Mouse (Mus musculus) layer of hippocampus, adult 9-11 months (tissue): ENCODE data around the gene Gm5458.
"Not testable (repeated sequence)": the region's sequence is repeated elsewhere in the genome, so short reads cannot be mapped to it uniquely, and the experiment has no call there.

Experiments used
- DNase-seq: peaks from one replicate; pipeline ENCODE4 v3.0.0; 2022

Gene Gm5458

GRCm38 (mm10) chr14:19602481-19602880 lies at the start of gene Gm5458:
Gene Gm5458 (minus strand): TSS chr14:19602581.
- not testable (repeated sequence) for DNase-seq

GRCm38 (mm10) chr14:19646232-19646631 lies 43.9 kb upstream of the Gm5458 start:
- DNase-seq: no peak

GRCm38 (mm10) chr14:19584804-19585667 lies 17.3 kb downstream of the Gm5458 start, which contains the start of gene Gm2237:
Gene Gm2237 (minus strand): TSS chr14:19585135.
- DNase-seq: peak; percentile 18

GRCm38 (mm10) chr14:19549863-19550262 lies 52.5 kb downstream of the Gm5458 start, which contains the start of gene Gm2244:
Gene Gm2244 (minus strand): TSS chr14:19549963.
- DNase-seq: not testable (repeated sequence)
